Mouse (Mus musculus): ENCODE measurements around the gene Slco4a1. TPM values are rescaled to one million over a fixed set of nuclear protein-coding genes. Genes with fewer than 3 reads are reported as not detected.

The Slco4a1 gene
- 0.57 and 3.6 TPM in 2 replicates for polyA plus RNA-seq (2012; rRNA removed; ENCODE audit: low replicate concordance)

DNA sequence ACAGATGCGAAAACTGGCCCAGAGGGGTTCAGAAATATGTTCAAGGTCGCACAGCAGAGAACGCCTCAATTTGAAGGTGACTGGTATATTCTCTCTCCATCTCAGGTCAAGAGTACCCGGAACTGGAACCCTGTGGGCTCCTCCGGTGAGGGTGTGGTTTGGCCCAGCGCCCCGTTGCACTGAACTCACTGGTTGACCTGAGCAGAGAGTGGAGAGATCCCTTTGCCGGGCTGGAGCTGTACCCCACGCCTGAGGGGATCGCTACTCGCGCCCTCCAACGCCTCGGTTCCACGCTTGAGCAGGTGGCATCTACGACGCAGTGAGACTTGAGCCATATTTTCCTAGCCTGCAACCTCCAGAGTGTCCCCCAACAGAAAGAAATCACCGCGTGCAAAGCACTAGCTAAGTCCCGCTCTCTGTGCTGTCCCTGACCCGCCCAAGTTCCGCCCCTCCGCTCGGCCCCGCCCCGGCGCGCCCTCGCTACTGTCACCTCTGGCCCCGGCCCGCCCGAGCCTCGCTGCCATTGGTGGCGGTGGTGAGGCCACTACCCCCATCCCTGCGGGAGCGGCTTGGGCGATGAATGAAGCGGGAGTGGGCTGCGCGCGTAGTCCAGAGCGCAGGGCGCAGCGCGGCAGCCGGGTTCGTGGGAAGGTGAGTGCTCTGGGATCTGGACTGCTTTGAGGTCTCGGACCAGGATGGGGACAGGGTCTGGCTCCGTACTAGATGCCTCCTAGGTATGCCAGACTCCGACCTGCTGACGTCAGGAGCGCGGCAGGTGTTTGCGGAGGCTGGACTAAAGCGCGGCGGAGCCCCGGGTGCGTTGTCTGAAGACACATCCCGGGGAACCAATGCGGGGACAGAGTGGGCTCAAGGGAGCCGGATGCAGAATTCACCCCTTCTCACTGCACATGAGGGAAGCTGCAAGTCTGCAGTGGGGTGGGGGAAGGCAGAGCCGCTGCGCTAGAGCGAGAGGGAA, at the start of gene Slco4a1:
TSS of gene Slco4a1 (plus strand) at position 523 of the 976 bp plus-strand sequence.

GRCm38 (mm10) chr2:180499741-180500140, 43.7 kb downstream of the Slco4a1 start, which contains the start of gene Ntsr1:
Gene Ntsr1, plus strand, starts transcription at chr2:180499976.

Other genes with a start within 250 kb of the Slco4a1 start
- gene Lama5, start 230.4 kb upstream of the Slco4a1 start, polyA plus RNA-seq (2012; rRNA removed; ENCODE audit: low replicate concordance), result 65.2 and 108 TPM in 2 replicates
- 1,598 and 4,384 TPM in 2 replicates for gene Rps21, start 198.9 kb upstream of the Slco4a1 start, polyA plus RNA-seq (2012; rRNA removed; ENCODE audit: low replicate concordance)
- gene Cables2, start 182.7 kb upstream of the Slco4a1 start, polyA plus RNA-seq (2012; rRNA removed; ENCODE audit: low replicate concordance), result 31.9 and 43.6 TPM in 2 replicates
- 1.9 TPM in 1 of 2 replicates, not detected in the other for gene Rbbp8nl, start 166.4 kb upstream of the Slco4a1 start, polyA plus RNA-seq (2012; rRNA removed; ENCODE audit: low replicate concordance)
- 0.64 and 2.2 TPM in 2 replicates for gene Gata5, start 121.5 kb upstream of the Slco4a1 start, polyA plus RNA-seq (2012; rRNA removed; ENCODE audit: low replicate concordance)
- not detected in 2 replicates for gene Ntsr1, start 43.7 kb downstream of the Slco4a1 start, polyA plus RNA-seq (2012; rRNA removed; ENCODE audit: low replicate concordance)
- gene Mrgbp, start 125.1 kb downstream of the Slco4a1 start, polyA plus RNA-seq (2012; rRNA removed; ENCODE audit: low replicate concordance), result 18.8 and 33.1 TPM in 2 replicates
- 39.2 and 73.1 TPM in 2 replicates for gene Ogfr, start 133.0 kb downstream of the Slco4a1 start, polyA plus RNA-seq (2012; rRNA removed; ENCODE audit: low replicate concordance)
- 0.66 and 1.2 TPM in 2 replicates for gene Col9a3, start 141.5 kb downstream of the Slco4a1 start, polyA plus RNA-seq (2012; rRNA removed; ENCODE audit: low replicate concordance)
- 0.05 TPM in 1 of 2 replicates, not detected in the other for gene Tcfl5, start 186.5 kb downstream of the Slco4a1 start, polyA plus RNA-seq (2012; rRNA removed; ENCODE audit: low replicate concordance)